Mouse (Mus musculus) layer of hippocampus, postnatal 10 days (tissue): ENCODE results near the gene C1qb. TPM values are rescaled to one million over a fixed set of nuclear protein-coding genes. Genes with fewer than 3 reads are reported as not detected.

ENCODE experiments used
- DNase-seq, 2 experiments: peaks; one replicate each; pipeline ENCODE4 v3.0.0; 2021; ENCODE audit warnings: low spot score in 2 of 2
- long read RNA-seq: library from polyadenylated mRNA; stranded (forward); transcript quantifications from one replicate; pipeline ENCODE4 v2.0.0, GENCODE M21; 2023
- total RNA-seq, 2 experiments: library from RNA; stranded (reverse); gene quantifications; 2 replicates each; pipeline ENCODE4 v1.2.3; 2021

Gene C1qb
- total RNA-seq: 10 to 100 TPM; 32.3 to 35.4 TPM
- long read RNA-seq, transcript C1qb-201 (3 exons, 1,088 nt): major isoform, 64 of 68 reads
- long read RNA-seq, partial matches to known transcripts: 0 of 68 reads
- long read RNA-seq, other reads (novel, unspliced or antisense): 4 of 68 reads

DNA sequence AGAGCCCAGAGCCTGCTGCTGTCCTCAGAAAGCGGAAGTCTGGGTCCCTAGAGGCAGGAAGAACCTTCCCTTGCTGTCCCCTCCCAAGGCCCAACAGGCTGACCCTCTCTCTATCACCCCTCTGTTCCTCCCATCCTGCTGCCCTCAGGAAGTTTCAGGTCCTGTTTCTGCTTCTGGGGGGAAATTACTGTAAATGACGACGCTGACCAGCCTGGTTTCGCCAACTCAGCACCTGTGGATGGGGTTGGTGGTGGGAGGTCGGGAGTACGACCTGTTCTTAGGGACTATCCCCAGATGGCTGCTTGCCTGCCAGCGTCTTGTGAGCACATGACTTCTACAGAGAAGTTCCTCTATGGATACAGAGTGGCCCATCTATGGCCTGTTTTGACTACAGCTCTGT lies at the start of gene C1qb:
TSS of gene C1qb (minus strand) at position 87 of the 400 bp plus-strand sequence.
- no peak for DNase-seq

DNA sequence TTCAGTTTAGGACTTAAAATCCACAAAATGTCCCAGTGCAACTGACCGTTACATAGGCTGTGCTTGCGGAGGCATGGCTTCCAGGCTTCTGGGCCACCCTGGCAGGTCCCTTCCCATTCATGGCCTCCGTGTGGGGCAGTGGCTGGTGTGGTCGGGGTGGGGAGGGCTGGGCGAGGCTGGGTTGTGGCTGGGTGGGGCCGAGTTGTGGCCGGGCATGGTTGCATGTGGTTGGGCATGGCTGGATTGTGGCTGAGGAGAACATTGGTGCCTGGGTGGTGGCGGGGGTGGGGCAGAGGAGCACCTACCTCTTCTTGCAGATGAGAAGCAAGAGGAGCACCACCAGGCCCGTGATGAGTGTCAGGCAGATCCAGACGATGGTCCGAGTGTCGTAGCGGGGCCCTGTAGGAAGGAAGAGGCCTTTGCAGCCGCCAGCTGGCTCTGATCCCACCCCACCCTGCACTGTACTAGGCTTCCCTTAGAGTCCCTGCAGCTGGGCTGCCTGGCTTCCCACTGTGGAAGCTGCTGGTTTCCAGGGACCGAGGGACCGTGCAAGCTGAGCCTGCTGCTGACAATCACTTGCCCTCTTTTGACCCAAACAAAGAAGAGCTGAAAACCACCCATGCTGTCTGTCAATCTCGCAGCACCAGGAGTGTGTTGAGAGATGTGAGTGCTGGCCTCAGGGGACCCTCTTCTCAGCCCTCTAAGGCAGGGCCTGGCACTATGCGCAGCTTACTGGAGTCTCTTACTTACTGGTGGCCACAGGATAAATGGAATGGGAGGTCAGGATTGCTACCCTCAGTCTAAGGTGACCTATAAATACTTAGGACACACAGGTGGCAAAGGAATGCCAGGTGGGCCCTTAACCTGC lies 49.0 kb upstream of the C1qb start:
- no peak for DNase-seq

DNA sequence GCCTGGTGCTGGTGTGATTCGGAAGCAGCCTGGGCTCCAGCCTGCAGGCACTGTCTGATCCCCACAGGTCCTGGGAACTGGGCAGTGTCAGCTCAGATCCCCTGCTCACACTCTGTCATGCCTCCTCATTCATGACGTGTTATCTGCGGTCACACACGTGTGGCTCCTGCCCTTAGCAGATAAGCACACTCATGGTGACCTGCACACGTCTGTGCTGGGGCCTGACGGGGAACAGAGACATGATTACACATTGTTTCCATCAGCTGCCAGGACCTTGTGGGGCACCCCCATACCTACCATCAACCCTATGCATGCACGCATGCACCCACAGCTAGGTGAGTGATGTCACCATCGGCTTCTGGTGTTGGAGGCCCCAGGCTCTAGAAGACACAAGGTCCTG lies 44.5 kb upstream of the C1qb start:
- no peak for DNase-seq

DNA sequence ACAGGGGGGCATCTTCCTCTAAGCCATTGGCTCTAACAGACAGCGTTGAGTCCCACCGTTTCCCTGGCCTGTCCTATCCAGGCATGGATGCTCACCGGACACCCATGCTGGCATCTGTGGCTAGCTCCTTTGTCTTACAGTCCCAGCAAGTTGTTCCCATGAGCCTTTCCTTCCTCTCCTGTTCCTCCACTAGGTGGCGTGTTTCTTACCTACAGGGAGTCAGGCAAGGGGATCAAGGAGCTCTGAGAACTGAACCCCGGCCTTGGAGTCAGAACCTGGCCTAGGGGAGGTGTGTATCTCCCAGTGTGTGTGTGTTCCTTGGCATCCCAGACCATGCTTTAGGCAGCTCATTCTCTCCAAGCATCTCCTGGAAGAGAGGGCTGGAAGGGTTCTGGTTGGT lies 42.9 kb upstream of the C1qb start:
- DNase-seq: no peak

DNA sequence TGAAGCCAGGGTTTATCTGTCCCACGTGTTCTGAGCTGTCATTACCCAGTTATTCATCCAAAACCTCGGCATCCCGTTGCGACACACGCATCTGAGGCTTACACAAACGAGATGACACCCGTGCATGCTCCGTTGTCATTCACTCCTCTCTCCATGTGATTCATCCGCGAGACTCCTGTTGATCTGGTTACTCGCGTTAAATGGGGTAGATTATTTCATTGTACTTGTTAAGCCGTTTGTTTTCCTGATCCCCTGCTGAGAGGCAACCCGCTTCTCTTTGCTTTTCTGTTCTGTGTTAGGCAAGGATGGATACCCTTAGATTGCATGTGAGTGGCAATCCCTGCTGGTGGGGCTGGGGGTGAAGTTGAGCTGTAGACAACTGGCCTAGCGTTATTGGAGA lies 39.8 kb upstream of the C1qb start:
- no peak for DNase-seq

DNA sequence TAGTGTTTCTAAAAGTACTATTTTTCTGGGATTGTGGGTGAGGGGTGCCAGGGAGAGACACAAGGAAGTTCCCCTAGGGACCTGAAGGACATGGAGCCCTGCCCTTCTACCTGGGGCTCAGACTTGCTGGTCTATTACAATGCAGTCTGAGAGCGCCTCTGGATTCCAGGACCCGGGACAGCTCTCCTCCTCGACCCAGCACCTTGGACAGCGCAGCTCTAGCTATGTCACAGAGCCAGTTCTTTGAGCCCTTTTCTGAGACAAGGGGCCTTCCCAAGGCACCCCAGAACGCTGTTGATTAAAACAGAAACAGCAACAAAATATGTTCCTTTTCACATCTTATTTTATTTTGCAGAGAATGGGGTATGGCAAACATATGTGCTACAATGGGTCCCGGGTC lies 38.5 kb upstream of the C1qb start:
- DNase-seq: peak; percentile 57 to 69

DNA sequence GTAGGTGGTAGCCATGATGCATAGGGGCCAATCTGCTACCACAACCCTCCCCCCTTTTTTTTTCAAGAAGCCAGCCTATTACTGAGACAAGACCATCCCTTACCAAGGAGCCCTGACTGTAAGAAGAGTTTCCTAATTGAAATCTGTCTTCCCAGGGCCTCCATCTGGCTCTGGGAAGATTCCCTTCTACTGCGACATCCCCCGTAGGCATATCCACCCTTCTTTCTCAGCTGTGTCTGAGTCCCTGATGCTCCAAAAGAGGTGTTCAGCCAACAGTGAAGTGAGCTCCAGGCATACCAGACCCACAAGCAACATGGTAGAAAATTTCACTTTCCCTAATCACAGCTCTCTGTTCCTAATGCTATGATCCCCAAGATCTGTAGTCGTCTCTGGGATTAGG lies 33.5 kb upstream of the C1qb start:
- no peak for DNase-seq

DNA sequence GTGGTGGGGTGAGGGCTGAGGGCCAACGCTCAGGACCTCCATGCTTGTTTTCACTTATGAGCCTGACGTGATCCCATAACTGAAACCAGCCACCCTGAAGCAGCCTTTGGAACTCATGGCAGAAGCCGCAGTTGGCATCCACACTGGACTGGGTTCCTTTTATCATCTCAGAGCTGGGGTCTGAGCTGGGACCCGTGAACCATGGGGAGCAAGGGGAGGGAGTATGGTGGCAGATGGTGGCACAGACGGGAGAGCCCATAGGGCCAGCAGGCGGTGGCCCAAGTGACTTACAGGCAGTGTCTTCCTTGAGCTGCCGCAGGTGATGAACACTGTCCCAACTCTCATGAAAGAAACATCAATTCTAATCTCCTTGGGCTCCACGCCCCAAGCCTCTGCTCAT lies 32.8 kb upstream of the C1qb start:
- no peak for DNase-seq

DNA sequence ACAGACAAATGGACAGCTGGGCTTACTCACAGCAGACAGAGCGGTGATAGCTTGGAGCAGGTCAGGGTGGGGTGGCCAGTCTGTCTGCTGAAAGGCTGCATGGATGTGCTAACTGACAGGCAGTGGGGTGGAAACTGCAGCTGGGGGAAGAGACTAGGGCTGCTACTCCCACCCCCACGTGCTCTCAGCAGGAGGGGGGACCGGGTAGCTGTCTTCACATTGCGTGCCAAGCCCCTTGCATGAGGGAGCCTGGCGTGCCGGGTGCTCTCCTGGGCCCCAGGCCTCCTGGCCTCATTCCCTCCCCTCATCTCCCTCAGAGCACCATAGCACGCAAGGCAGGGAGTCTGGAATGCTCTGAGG lies 31.2 kb upstream of the C1qb start:
- DNase-seq: no peak

DNA sequence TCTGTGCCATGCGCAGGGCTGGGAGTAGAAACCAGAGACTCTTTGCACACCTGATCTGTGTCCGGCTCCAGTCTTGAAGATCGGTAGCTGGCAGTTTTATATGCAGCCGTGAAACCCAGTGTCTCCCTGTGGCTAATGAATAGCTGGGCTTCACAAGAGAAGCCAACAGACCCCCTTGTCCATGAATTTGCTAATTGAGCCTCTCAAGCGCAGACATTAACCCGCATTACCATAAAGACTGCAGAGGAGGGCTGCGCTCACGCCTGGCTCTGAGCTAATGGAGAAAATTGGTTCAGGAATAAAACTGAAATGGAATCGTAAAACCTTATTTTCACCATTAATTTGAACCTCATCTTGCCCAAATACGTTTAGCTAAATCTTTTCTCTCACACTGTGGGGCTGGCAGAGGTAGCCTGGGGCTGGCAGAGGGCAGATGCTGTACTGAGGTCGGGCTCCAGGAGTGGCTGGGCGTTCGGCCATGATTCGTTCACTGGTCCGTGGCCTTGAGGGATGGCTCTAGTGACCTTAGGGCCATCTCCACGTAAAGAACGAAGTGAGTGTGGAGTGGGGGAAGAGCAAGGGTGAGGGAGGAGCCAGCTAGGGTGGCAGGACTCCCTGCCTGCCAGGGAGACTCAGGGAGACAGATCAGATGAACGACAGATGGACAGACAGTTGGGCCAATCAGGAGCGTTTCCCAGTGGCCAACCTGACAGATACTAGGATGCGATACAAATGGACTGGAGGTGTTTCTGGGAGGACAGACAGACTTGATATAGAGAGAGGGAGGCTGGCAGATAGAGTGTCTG lies 30.6 kb upstream of the C1qb start:
- peak; percentile 41 to 47 for DNase-seq

DNA sequence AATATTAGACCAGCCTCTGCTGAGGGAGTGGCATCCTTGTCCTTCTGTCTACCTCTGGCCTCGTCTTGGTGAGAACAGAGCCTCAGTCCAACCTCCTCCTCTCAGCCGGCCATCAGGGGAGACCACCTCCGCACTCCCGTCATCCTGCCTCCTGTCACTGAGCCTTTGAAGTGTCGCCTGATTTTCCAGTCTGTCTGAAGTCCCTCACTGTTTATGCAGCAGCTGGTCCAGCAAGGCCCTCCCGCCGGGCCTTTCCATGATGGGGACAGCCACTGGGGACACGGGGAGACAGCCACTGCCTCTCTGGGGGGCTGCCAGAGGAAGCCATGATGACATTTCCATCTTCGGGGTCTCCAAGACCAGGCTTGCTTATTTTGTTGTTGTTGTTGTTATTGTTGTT lies 26.9 kb upstream of the C1qb start:
- no peak for DNase-seq

DNA sequence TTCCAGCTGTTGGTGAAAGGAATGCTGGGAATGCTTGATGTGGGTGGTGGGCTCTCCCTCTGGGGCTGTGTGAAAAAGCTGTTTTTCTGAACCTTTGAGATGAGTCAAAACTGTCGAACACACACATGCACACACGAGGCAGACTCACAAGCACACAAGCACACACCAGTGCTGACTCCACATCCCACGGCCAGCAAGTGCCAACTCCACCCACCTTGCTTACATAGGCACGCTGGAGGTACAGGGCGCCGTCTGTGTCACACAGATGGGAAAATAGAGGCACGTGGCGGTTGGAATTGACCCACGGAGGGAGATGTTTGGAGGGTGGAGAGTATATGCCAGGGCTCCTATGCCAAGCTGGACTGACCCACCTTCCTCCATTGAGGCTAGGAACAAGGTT lies 25.8 kb upstream of the C1qb start:
- no peak for DNase-seq

DNA sequence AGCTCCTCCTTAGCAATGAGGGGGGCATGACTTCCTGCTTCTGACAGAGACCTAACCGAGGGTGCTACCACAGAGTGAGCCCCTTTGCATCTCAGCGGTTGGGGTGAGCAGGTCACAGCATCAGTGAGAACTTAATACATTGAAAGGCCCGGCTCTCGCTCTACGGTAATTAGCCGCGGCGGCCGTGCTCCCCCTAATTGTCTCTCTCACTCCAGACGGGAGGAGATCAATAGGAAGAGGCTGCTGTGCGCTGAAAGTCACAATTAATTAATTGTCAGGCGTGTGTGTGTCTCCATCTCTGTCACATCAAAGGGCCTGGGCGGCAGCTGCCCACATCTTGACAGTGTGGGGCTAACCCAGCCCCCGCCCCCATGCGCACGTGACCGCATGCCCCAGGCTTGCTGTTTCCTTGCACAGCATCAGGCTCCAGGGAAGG lies 25.2 kb upstream of the C1qb start:
- DNase-seq: no peak

DNA sequence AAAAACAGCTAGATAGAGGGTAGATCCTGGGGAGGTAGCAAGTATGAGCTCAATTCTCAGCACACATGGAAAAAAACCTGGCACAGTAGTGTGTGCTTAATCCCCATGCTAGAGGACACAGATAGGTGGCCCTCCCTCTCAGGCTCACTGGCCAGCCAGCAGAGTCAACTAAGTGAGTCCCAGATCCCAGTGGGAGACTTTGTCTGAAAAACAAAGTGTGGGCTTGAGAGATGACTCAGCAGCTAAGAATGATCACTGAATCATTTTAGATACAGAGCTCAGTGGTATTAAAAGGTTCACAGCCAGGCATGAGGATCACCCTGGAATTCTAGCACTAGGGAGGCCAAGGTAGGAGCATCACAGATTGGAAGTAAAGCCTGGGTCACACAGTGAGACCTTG lies 21.8 kb upstream of the C1qb start:
- DNase-seq: no peak

DNA sequence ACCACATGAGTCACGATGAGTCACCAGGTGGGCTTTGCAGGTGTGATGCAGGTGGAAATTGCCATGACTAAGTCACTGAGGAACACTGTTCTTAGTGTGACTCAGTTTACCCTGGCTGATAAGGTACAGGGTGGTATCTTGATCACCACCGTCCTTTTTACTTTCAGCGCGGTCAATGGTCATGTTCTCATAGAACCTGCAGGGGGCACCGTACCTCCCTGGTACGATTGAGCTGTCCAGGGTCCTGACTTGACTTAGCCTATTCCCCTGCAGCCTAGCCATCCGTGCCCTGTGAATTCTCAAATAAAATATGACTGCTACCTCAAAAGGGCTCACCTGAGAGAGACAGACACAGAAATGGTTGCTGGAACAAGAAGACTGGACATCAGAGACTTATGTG lies 21.0 kb upstream of the C1qb start:
- DNase-seq: peak in 1 of 2 experiments; percentile 55

DNA sequence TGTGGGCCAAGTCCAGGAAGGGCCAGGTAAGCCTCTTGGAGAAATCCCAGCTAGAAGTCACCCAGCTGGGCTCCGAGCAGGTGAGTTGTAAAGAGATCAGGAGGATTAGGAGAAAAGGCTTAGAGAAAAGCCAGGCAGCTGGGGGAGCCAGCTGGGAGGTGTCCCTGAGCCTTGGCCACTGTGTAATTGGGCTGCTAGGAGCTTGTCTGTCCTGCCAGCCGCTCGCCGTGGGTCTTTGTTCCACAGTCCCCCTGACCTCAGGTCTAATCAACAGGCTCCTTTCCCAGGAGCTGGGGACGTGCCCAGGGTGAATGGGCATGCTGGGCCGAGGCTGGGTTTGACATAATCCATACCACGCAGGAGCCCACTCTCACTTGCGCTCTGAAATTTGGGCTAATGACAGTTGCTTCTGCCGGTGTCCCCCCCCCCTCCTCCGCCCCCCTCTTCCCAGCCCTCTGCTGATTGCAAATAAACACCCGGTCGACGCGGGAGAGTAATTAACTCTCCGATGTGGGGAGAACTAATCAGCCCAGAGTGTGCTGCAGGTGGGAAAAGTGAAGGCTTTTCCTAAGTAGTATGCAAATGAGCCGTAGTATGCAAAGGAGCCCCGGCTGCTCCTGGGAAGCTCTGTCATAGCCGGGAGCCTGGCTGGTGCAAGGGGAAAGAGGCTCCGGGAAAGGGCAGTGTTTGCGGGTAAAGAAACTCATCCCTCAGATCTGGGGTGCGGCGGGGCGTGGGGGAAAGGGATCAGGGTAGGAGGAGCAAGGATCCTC lies 19.0 kb upstream of the C1qb start:
- no peak for DNase-seq

DNA sequence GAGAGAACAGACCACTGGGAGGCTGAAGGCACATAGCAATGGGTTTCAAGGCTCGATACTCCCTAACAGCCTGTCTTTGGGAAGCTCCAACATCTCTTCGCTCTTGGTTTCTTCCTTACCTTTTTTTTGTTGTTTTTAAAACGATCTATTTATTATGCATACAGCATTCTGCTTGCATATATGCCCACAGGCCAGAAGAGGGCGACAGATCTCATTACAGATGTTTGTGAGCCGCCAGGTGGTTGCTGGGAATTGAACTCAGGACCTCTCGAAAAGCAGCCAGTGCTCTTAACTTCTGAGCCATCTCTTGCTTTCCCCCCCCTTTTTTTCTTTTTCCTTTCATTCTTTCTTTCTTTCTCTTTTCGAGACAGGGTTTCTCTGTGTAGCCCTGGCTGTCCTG lies 13.2 kb upstream of the C1qb start:
- DNase-seq: no peak

DNA sequence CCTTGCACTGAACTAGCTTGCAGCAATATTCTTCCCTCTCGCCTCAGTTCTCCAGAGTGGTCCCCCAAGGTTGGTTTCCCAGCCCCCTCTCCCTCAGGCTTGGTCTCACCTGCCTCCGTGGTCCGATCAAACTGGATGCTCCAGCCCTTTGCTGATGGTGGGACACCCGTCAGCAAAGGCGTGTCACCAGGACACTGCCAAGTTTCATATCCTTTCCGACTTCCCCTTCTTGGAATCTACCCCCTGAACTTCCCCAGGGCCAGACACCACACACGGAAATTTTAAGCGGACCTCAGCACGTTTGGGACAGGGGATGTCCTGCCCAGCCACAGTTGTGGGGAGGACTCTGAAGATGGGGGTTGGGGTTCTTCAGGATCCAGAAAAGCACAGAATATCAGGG lies 12.7 kb upstream of the C1qb start, which contains the start of gene C1qa:
TSS of gene C1qa (minus strand) at position 167 of the 400 bp plus-strand sequence.
- no peak for DNase-seq

DNA sequence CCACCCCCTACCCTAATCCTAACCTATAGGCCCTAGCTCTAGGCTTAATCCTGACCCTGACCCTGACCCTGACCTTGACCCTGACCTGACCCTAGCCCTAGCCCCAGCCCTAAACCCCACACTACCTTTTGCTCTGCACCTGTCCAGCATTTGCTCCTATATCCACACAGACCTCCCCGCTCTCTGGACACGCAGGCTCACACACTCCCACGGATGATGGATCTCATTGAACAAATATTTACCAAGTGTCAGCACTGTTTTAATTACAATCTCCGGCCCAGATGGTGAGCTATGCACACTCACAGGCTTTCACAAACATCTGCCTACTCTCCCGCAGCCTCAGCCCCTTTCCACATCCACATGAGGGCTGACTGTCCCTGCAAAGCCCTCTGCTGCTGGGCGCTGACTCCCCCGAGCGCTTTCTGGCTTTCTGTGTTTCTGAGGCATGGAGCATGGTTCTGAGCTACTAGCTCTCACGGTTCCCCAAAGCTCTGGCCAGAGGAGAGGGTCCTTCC lies 12.2 kb upstream of the C1qb start:
- no peak for DNase-seq

DNA sequence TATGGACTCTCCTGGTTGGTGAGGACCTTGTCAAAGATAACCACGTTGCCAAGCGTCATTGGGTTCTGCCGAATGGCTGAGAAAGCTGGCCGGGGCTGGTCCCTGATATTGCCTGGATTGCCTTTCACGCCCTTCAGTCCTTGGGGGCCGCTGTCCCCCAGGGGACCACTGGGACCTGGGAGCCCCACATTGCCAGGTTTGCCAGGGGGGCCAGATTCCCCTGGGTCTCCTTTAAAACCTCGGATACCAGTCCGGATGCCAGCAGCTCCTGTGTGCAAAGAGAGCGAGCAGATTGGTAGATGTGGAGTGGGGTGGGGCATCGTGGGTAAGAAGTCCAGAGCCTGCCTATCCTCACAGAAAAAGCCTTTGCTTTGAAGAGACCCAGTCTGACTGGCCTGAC lies 10.5 kb upstream of the C1qb start:
- no peak for DNase-seq

DNA sequence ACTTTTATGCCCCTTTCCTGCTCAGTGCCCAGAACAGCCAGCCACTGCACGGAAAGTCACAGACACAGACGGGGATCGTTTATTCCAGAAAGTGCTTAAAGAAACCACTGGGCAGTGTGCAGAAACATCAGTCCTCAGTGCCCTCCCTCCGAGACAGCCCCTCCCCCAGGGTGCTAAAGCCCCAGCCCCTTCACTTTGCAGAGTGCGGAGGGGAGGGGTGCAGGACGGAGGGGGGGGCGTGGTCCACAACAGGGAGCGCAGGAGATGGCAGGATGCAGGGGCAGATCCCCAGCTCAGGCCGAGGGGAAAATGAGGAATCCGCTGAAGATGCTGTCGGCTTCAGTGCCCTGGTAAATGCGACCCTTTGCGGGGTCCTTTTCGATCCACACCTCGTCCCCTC lies 9.9 kb upstream of the C1qb start:
- no peak for DNase-seq
